Mouse (Mus musculus) ES-E14 (cell line): ENCODE measurements around the gene AC161166.1.

Experiments
- ZC3H11A ChIP-seq: IDR thresholded peaks from 2 replicates; pipeline ENCODE4 v1.6.1; 2012; ENCODE audit warnings: low read depth, mild to moderate bottlenecking, inconsistent platforms, low read length, borderline replicate concordance
- ZNF384 ChIP-seq: IDR thresholded peaks from 2 replicates; pipeline ENCODE4 v1.6.1; 2012; ENCODE audit warnings: low read depth, low read length, inconsistent platforms

DNA sequence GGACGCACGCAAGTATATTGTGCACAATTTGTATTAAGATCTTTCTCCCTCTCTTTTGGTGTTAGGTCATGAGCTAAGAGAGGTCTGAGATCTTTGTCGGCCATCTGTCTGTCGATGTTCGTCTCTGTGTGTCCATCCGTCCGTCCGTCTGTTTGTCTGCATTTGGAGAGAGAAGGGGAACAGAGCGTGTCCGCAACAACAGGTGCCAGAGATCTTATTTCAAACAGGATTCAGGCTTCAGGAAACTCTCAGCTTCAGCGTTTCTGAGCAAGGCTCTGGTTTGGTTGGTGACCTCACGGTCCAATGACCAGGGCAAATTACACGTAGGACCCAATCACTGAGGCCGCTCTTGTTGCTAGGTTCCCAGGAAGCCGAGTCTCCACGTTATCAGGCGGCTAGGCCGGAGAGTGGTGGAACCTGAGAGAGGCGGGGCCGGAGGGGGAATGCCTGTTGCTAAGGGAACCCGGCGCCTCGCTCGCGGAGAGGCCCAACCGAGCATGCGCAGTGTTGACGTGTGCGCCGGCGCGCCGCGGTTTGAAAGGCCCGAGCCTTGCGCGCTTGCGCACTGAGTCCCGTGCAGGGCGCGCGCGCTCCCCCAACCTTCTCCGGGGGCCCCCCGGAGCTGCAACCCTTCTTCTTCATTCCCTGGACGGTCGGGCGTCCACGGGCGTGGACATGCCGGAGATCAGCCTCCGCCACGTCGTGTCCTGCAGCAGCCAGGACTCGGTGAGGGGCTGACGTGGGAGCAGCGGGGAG is 34.6 kb upstream of the AC161166.1 start:
- TF ChIP-seq ZNF384, result no peak
- no peak for TF ChIP-seq ZC3H11A
